Comparison of ENCODE assay signal across 8 mouse cellular contexts in genomic region chr5:148615706-148616366, GRCm38 (mm10).
DNase-seq lines count a peak whose midpoint lies in the region; ATAC-seq and TF ChIP-seq lines count a peak whose summit lies in the region.

No protein-coding gene starts in this region.

- peak overlapping the region; percentile 38 for H3K9ac ChIP-seq in hindbrain, embryonic 16.5 days (ENCODE audit: low read depth, low read length)
- H3K9ac ChIP-seq in neural tube, embryonic 11.5 days (ENCODE audit: low read length): no peak overlapping the region

- peak overlapping the region; percentile 65 for H3K27ac ChIP-seq in hindbrain, embryonic 16.5 days (ENCODE audit: low read depth, low read length)
- H3K27ac ChIP-seq in neural tube, embryonic 11.5 days (ENCODE audit: low read depth, low read length): peak overlapping the region; percentile 54; the same call in 1 of the 2 replicates
- H3K27ac ChIP-seq in thymus, adult 2 months (ENCODE audit: control insufficient read depth, insufficient read depth, low read length): no peak overlapping the region

- no peak overlapping the region for H3K4me2 ChIP-seq in hindbrain, embryonic 16.5 days (ENCODE audit: low read length)
- no peak overlapping the region for H3K4me2 ChIP-seq in neural tube, embryonic 11.5 days (ENCODE audit: low read depth)

- peaks cover 5% of the 10 kb centered on the region for H3K4me1 ChIP-seq in hindbrain, embryonic 16.5 days (ENCODE audit: control insufficient read depth, insufficient read depth, low read depth, low read length)
- H3K4me1 ChIP-seq in neural tube, embryonic 11.5 days (ENCODE audit: control insufficient read depth, insufficient read depth, low read length): no peaks in the 10 kb centered on the region; the same call in 1 of the 2 replicates
- no peaks in the 10 kb centered on the region for H3K4me1 ChIP-seq in thymus, adult 2 months (replicated peaks; ENCODE audit: control insufficient read depth, insufficient read depth, low read length)

- H3K9me3 ChIP-seq in hindbrain, embryonic 16.5 days (ENCODE audit: control insufficient read depth, low read length): no peaks in the 10 kb centered on the region
- no peaks in the 10 kb centered on the region; the same call in 1 of the 2 replicates for H3K9me3 ChIP-seq in neural tube, embryonic 11.5 days (ENCODE audit: control insufficient read depth, low read length)

- H3K27me3 ChIP-seq in hindbrain, embryonic 16.5 days (replicated peaks; ENCODE audit: control insufficient read depth, insufficient read depth, low read length): no peaks in the 10 kb centered on the region
- no peaks in the 10 kb centered on the region for H3K27me3 ChIP-seq in neural tube, embryonic 11.5 days (ENCODE audit: control insufficient read depth, insufficient read depth, low read length)
- H3K27me3 ChIP-seq in thymus, adult 2 months (ENCODE audit: control insufficient read depth, insufficient read depth, low read length): no peaks in the 10 kb centered on the region

- H3K4me3 ChIP-seq in hindbrain, embryonic 16.5 days (ENCODE audit: low read length): no peak overlapping the region
- H3K4me3 ChIP-seq in neural tube, embryonic 11.5 days (ENCODE audit: low read depth, low read length): no peak overlapping the region
- H3K4me3 ChIP-seq in thymus, adult 2 months (ENCODE audit: control insufficient read depth, insufficient read depth, low read length): no peak overlapping the region

- ATAC-seq in cerebellum, adult (ENCODE audit: insufficient number of reproducible peaks, low FRiP score, low TSS enrichment): no peak
- ATAC-seq in hindbrain, embryonic 16.5 days: peak; percentile 89
- ATAC-seq in neural tube, embryonic 11.5 days (ENCODE audit: insufficient read depth, low FRiP score, low TSS enrichment): peak; percentile 81
- no peak for ATAC-seq in granulocyte monocyte progenitor cell, adult 5-6 weeks (replicated peaks; ENCODE audit: poor library complexity, severe bottlenecking)

- no peak for TF ChIP-seq POLR2A in thymus, adult 2 months (IDR thresholded peaks at IDR 0.05; ENCODE audit: control insufficient read depth, extremely low read depth, insufficient read depth, low read length, poor library complexity)

- 25% methylated on average over 10 of the region's 10 CpGs for WGBS in hindbrain, embryonic 16.5 days
- WGBS in neural tube, embryonic 11.5 days: 33% methylated on average over 10 of the region's 10 CpGs
- WGBS in thymus, adult 2 months: 58% methylated on average over 10 of the region's 10 CpGs

- no peak for TF ChIP-seq CTCF in thymus, adult 2 months (IDR thresholded peaks at IDR 0.05; ENCODE audit: borderline replicate concordance, control insufficient read depth, extremely low read depth, insufficient read depth, low read length, poor library complexity)

- peak; percentile 4 for DNase-seq in cerebellum, adult 11 months
- DNase-seq in right cerebral cortex, postnatal 10 days (ENCODE audit: low spot score in 2 of 2): peak; percentile 65 to 71
- DNase-seq in right cerebral cortex, postnatal 36 days (ENCODE audit: low spot score in 2 of 2): no peak
- DNase-seq in neural tube, embryonic 11.5 days (ENCODE audit: low spot score): peak; percentile 67
- no peak for DNase-seq in thymus, adult 2 months

- no peaks in the 10 kb centered on the region for H3K36me3 ChIP-seq in hindbrain, embryonic 16.5 days (ENCODE audit: control insufficient read depth, insufficient read depth, low read length)
- H3K36me3 ChIP-seq in neural tube, embryonic 11.5 days (ENCODE audit: control insufficient read depth, insufficient read depth, low read length): no peaks in the 10 kb centered on the region
- H3K36me3 ChIP-seq in thymus, adult 2 months (ENCODE audit: control insufficient read depth, insufficient read depth, low read length): no peaks in the 10 kb centered on the region

Comparison
In these comparisons a context has a peak if more than half of its experiments do, and no peak if none do; other contexts are left out.
1. DNase-seq: peak in cerebellum, adult 11 months (single experiment), right cerebral cortex, postnatal 10 days (2 of 2) and neural tube, embryonic 11.5 days (single experiment); none in right cerebral cortex, postnatal 36 days (0 of 2) and thymus, adult 2 months (single experiment).
2. ATAC-seq: peak in hindbrain, embryonic 16.5 days (single experiment) and neural tube, embryonic 11.5 days (single experiment); none in cerebellum, adult (single experiment) and granulocyte monocyte progenitor cell, adult 5-6 weeks (single experiment).